Mouse (Mus musculus): ENCODE data around the gene Tlcd2. TPM values are rescaled to one million over a fixed set of nuclear protein-coding genes. Genes with fewer than 3 reads are reported as not detected.
A peak's percentile ranks its signal among the peaks of the same experiment; 100 is the strongest.

The Tlcd2 gene
- polyA plus RNA-seq, 1 experiment from 2014 or later = 6.1 TPM

- ATAC-seq (peak; percentile 32), DNase-seq (ENCODE audit: low spot score) (peak; percentile 93)
- Histone ChIP-seq H3K4me2 (replicated peaks; ENCODE audit: low read depth, low read length) (peak overlapping the region; percentile 88), H3K27me3 (replicated peaks; ENCODE audit: insufficient read depth, low read length) (no peaks in the 10 kb centered on the region), H3K4me3 (ENCODE audit: low read depth, low read length) (peak overlapping the region; percentile 98), H3K4me1 (ENCODE audit: insufficient read depth, low read depth, low read length) (peaks cover 11% of the 10 kb centered on the region; the same call in 1 of the 2 replicates), H3K27ac (ENCODE audit: low read length) (peak overlapping the region; percentile 98), H3K36me3 (ENCODE audit: insufficient read depth, low read length) (peaks cover 13% of the 10 kb centered on the region), H3K9me3 (ENCODE audit: low read length) (no peaks in the 10 kb centered on the region), H3K9ac (replicated peaks; ENCODE audit: low read depth) (peak overlapping the region; percentile 99)
- WGBS = 4% methylated on average over 10 of the region's 16 CpGs
- TF ChIP-seq EP300 (IDR thresholded peaks at IDR 0.05) (no peak), CTCF (IDR thresholded peaks at IDR 0.05) (no peak)
Observed at GRCm38 (mm10) chr11:75462253-75462783, 803 bp downstream of the Tlcd2 start.

- no peaks in the 10 kb centered on the region for H3K9me3 ChIP-seq (ENCODE audit: low read length)
- H3K9ac ChIP-seq (replicated peaks; ENCODE audit: low read depth) = peak overlapping the region; percentile 99; the same call in 1 of the 2 replicates
- peak overlapping the region; percentile 98 for H3K27ac ChIP-seq (ENCODE audit: low read length)
- ATAC-seq = peak; percentile 41
- H3K4me1 ChIP-seq (ENCODE audit: insufficient read depth, low read depth, low read length) = peaks cover 11% of the 10 kb centered on the region; the same call in 1 of the 2 replicates
- H3K4me2 ChIP-seq (replicated peaks; ENCODE audit: low read depth, low read length) = peak overlapping the region; percentile 88
- peak overlapping the region; percentile 98 for H3K4me3 ChIP-seq (ENCODE audit: low read depth, low read length)
- DNase-seq (ENCODE audit: low spot score) = peak; percentile 96
- 1% methylated on average over 9 of the region's 9 CpGs for WGBS
- no peak for TF ChIP-seq CTCF (IDR thresholded peaks at IDR 0.05)
- peak; percentile 92 for TF ChIP-seq EP300 (IDR thresholded peaks at IDR 0.05)
- peaks cover 13% of the 10 kb centered on the region for H3K36me3 ChIP-seq (ENCODE audit: insufficient read depth, low read length)
- no peaks in the 10 kb centered on the region for H3K27me3 ChIP-seq (replicated peaks; ENCODE audit: insufficient read depth, low read length)
Observed at GRCm38 (mm10) chr11:75462865-75463336, 1.4 kb downstream of the Tlcd2 start.

GRCm38 (mm10) chr11:75463624-75464023 lies 2.1 kb downstream of the Tlcd2 start:
- no peak for ATAC-seq
- H3K27ac ChIP-seq (ENCODE audit: low read length) = peak overlapping the region; percentile 98
- 43% methylated on average over 4 of the region's 4 CpGs for WGBS
- H3K27me3 ChIP-seq (replicated peaks; ENCODE audit: insufficient read depth, low read length) = no peaks in the 10 kb centered on the region
- H3K4me3 ChIP-seq (ENCODE audit: low read depth, low read length) = no peak overlapping the region
- DNase-seq (ENCODE audit: low spot score) = no peak
- no peaks in the 10 kb centered on the region for H3K9me3 ChIP-seq (ENCODE audit: low read length)
- H3K36me3 ChIP-seq (ENCODE audit: insufficient read depth, low read length) = peaks cover 13% of the 10 kb centered on the region
- TF ChIP-seq EP300 (IDR thresholded peaks at IDR 0.05) = no peak
- TF ChIP-seq CTCF (IDR thresholded peaks at IDR 0.05) = no peak
- peaks cover 11% of the 10 kb centered on the region; the same call in 1 of the 2 replicates for H3K4me1 ChIP-seq (ENCODE audit: insufficient read depth, low read depth, low read length)
- no peak overlapping the region for H3K9ac ChIP-seq (replicated peaks; ENCODE audit: low read depth)
- peak overlapping the region; percentile 88 for H3K4me2 ChIP-seq (replicated peaks; ENCODE audit: low read depth, low read length)

GRCm38 (mm10) chr11:75464417-75464816 lies 2.9 kb downstream of the Tlcd2 start:
- H3K27me3 ChIP-seq (replicated peaks; ENCODE audit: insufficient read depth, low read length) = no peaks in the 10 kb centered on the region
- H3K9ac ChIP-seq (replicated peaks; ENCODE audit: low read depth) = no peak overlapping the region
- ATAC-seq (no peak), DNase-seq (ENCODE audit: low spot score) (no peak)
- H3K27ac ChIP-seq (ENCODE audit: low read length) = no peak overlapping the region
- no peak overlapping the region for H3K4me2 ChIP-seq (replicated peaks; ENCODE audit: low read depth, low read length)
- peaks cover 13% of the 10 kb centered on the region for H3K36me3 ChIP-seq (ENCODE audit: insufficient read depth, low read length)
- TF ChIP-seq CTCF (IDR thresholded peaks at IDR 0.05) (no peak), EP300 (IDR thresholded peaks at IDR 0.05) (no peak)
- H3K4me1 ChIP-seq (ENCODE audit: insufficient read depth, low read depth, low read length) = peaks cover 8% of the 10 kb centered on the region; the same call in 1 of the 2 replicates
- WGBS = 88% methylated on average over 6 of the region's 6 CpGs
- H3K4me3 ChIP-seq (ENCODE audit: low read depth, low read length) = no peak overlapping the region
- no peaks in the 10 kb centered on the region for H3K9me3 ChIP-seq (ENCODE audit: low read length)

GRCm38 (mm10) chr11:75465051-75465450 lies 3.5 kb downstream of the Tlcd2 start:
- DNase-seq (ENCODE audit: low spot score) = no peak

GRCm38 (mm10) chr11:75466731-75467505 lies 5.4 kb downstream of the Tlcd2 start:
- ATAC-seq = no peak
- H3K36me3 ChIP-seq (ENCODE audit: insufficient read depth, low read length) = peaks cover 13% of the 10 kb centered on the region
- no peaks in the 10 kb centered on the region for H3K4me1 ChIP-seq (ENCODE audit: insufficient read depth, low read depth, low read length)
- H3K27me3 ChIP-seq (replicated peaks; ENCODE audit: insufficient read depth, low read length) = no peaks in the 10 kb centered on the region
- no peak for DNase-seq (ENCODE audit: low spot score)
- peak overlapping the region; percentile 68; the same call in 1 of the 2 replicates for H3K4me2 ChIP-seq (replicated peaks; ENCODE audit: low read depth, low read length)
- H3K27ac ChIP-seq (ENCODE audit: low read length) = no peak overlapping the region
- 96% methylated on average over 4 of the region's 4 CpGs for WGBS
- no peak overlapping the region for H3K4me3 ChIP-seq (ENCODE audit: low read depth, low read length)
- H3K9ac ChIP-seq (replicated peaks; ENCODE audit: low read depth) = no peak overlapping the region
- TF ChIP-seq CTCF (IDR thresholded peaks at IDR 0.05) (peak; percentile 34), EP300 (IDR thresholded peaks at IDR 0.05) (no peak)
- H3K9me3 ChIP-seq (ENCODE audit: low read length) = no peaks in the 10 kb centered on the region

More at GRCm38 (mm10) chr11:75465051-75465450, 3.5 kb downstream of the Tlcd2 start:
- Histone ChIP-seq H3K4me2 (replicated peaks; ENCODE audit: low read depth, low read length) (no peak overlapping the region), H3K9ac (replicated peaks; ENCODE audit: low read depth) (no peak overlapping the region), H3K4me3 (ENCODE audit: low read depth, low read length) (no peak overlapping the region), H3K4me1 (ENCODE audit: insufficient read depth, low read depth, low read length) (peaks cover 1% of the 10 kb centered on the region; the same call in 1 of the 2 replicates), H3K36me3 (ENCODE audit: insufficient read depth, low read length) (peaks cover 13% of the 10 kb centered on the region), H3K27me3 (replicated peaks; ENCODE audit: insufficient read depth, low read length) (no peaks in the 10 kb centered on the region), H3K9me3 (ENCODE audit: low read length) (no peaks in the 10 kb centered on the region), H3K27ac (ENCODE audit: low read length) (no peak overlapping the region)
- 81% methylated on average over 6 of the region's 6 CpGs for WGBS
- ATAC-seq = no peak
- TF ChIP-seq CTCF (IDR thresholded peaks at IDR 0.05) = no peak
